Mouse (Mus musculus): ENCODE data around the gene Fto. TPM values are rescaled to one million over a fixed set of nuclear protein-coding genes. Genes with fewer than 3 reads are reported as not detected.

Gene Fto
- total RNA-seq, 2 experiments from 2014 or later, result 26.4 to 50.0 TPM

DNA sequence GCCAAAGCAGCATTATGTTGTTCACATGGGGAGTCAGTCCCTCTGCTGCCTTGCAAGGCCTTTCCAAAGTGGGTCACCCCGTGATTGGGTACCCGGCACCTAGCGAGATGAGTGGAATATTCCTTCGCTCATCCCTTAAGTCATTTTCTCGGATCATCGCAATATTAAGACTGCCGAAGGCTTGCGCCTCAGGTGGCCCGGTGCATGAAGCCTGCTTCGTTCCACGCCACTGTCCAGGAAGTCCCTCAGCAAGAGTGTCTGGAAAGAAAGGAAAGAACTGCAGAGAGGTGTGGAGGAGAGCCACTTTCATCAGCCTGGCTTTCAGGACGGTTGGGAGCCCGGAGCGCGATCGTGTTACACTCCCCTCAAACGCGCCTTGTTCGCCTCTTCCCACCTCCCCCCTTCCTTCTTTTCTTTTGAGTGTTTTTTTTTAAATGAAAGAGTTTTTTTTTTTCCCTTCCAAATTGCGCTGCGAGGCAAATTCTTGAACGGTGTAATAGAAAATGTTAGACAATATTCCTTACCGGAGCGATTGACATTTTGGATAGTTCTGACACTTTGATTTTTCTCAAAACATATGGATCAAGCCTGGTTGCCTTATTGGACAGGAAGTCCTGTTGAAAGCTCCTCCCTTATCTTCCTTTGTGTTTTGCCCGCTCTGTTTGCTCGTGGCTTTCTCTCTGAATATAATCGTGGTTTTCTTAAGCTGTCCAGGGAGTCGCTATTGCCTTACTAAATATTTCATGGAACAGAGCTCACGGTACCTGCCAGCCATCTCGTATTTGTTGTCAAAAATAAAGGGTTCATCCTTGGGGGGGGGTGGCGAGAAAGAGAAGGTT, 399.6 kb downstream of the Fto start:
- ATAC-seq (replicated peaks; ENCODE audit: poor library complexity), result no peak

GRCm38 (mm10) chr8:91713677-91714312, 400.5 kb downstream of the Fto start:
- no peak for ATAC-seq (replicated peaks; ENCODE audit: poor library complexity)

DNA sequence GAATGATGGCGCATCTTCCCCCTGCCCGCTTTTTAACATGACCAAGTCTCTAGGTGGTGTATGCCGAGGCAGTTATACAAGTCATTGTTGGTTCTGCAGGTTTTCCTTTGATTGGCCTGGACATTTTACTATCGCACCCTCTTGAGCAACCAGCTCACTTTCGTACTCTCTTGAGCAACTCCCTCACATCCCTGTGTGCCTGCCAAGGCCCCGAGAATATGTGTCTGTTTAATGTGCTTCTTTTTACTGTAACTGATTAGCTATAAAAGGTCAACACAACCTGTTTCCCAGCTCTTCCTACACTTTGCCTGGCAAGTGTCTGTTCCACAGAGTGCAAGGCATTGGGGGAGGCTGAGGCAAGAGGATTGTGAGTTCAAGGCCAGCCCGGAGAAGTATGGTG, 401.4 kb downstream of the Fto start:
- ATAC-seq (replicated peaks; ENCODE audit: poor library complexity), result no peak

DNA sequence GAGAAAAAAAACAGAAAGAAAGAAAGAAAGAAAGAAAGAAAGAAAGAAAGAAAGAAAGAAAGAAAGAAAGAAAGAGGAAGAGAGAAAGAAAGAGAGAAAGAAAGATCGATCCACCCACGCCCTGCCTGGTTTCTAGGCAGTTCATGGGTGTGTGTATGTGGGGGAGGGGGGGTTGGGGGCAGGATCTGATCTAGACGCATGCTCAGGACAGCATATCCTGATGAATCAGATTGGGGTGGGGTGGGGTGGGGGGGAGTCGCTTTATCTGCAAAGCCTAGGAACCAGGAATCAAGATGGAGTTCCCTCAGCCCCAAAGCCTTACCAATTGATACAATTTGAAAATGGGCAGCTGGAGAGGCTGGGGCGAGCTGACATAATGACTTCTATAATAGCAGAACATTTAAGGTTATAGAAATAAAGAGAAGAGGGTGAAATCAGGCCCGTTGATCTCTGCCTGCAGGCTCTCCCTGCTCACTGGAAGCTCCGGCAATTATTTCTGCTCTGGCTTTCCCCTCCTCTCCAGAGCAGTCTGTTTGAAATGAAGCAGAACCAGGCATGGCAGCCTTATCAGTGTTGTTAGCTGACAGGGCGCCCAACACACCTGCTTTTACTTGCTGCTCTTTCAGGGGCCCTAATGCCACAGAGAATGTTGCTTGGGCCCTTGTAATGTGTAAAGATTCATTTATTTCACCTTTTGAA, 402.2 kb downstream of the Fto start:
- no peak for ATAC-seq (replicated peaks; ENCODE audit: poor library complexity)

Other genes starting within 250 kb of the Fto start
- gene Rbl2, start 243.5 kb upstream of the Fto start, total RNA-seq (2015), result 44.5 and 47.4 TPM in 2 replicates
- gene Rbl2, start 243.5 kb upstream of the Fto start, total RNA-seq (2017), result 48.1 and 60.5 TPM in 2 replicates
- gene Aktip, start 113.5 kb upstream of the Fto start, total RNA-seq (2015), result 7.9 and 9.6 TPM in 2 replicates
- gene Aktip, start 113.5 kb upstream of the Fto start, total RNA-seq (2017), result 5.5 and 9.0 TPM in 2 replicates
- 10.1 and 13.6 TPM in 2 replicates for gene Rpgrip1l, start 263 bp upstream of the Fto start, total RNA-seq (2015)
- 11.6 and 14.6 TPM in 2 replicates for gene Rpgrip1l, start 263 bp upstream of the Fto start, total RNA-seq (2017)

Measured in megakaryocyte progenitor cell, adult 5-6 weeks (primary cell).